Comparison of ENCODE assay signal across 9 mouse cellular contexts in genomic region chr8:69939633-69940032, GRCm38 (mm10). TPM values are rescaled to one million over a fixed set of nuclear protein-coding genes. Genes with fewer than 3 reads are reported as not detected.
DNase-seq lines count a peak whose midpoint lies in the region; ATAC-seq lines count a peak whose summit lies in the region.
"Had no signal": no experiment of that assay in that cellular context is flagged by ENCODE, and none has a peak within 500 bp of the region (broad histone marks: within the 10 kb centered on the region; RNA-seq: fewer than 3 reads in every experiment).

No protein-coding gene starts in this region.

- ATAC-seq in hindbrain, embryonic 16.5 days = no peak
- ATAC-seq in intestine, embryonic 15.5 days = no peak
- no peak for ATAC-seq in liver, embryonic 12.5 days
- ATAC-seq in erythroid progenitor cell, adult 5-6 weeks (replicated peaks; ENCODE audit: low FRiP score, poor library complexity, severe bottlenecking) = no peak
- ATAC-seq in hindbrain, embryonic 13.5 days (ENCODE audit: low FRiP score) = no peak
- ATAC-seq: hindbrain, postnatal 0 days had no signal

- peak; percentile 46 for DNase-seq in hindbrain, embryonic 10.5 days (ENCODE audit: low spot score)
- DNase-seq in embryo, embryonic 10.5 days (ENCODE audit: low spot score) = peak; percentile 72
- DNase-seq in adrenal gland, postnatal 25 days = no peak

- H3K27ac ChIP-seq in hindbrain, embryonic 10.5 days = no peak overlapping the region
- no peak overlapping the region for H3K27ac ChIP-seq in hindbrain, embryonic 16.5 days (ENCODE audit: low read depth, low read length)
- H3K27ac ChIP-seq in intestine, embryonic 15.5 days = peak overlapping the region; percentile 22; the same call in 1 of the 2 replicates
- peak overlapping the region; percentile 39; the same call in 1 of the 2 replicates for H3K27ac ChIP-seq in liver, embryonic 12.5 days
- no peak overlapping the region for H3K27ac ChIP-seq in hindbrain, embryonic 13.5 days
- H3K27ac ChIP-seq: hindbrain, postnatal 0 days had no signal

- 60% methylated on average over 3 of the region's 3 CpGs for WGBS in hindbrain, embryonic 10.5 days
- WGBS in hindbrain, embryonic 16.5 days = 61% methylated on average over 3 of the region's 3 CpGs
- WGBS in intestine, embryonic 15.5 days = 23% methylated on average over 3 of the region's 3 CpGs
- 35% methylated on average over 3 of the region's 3 CpGs for WGBS in liver, embryonic 12.5 days (ENCODE audit: insufficient replicate concordance)
- WGBS in hindbrain, embryonic 13.5 days = 61% methylated on average over 3 of the region's 3 CpGs

- H3K36me3 ChIP-seq in hindbrain, embryonic 10.5 days = peaks cover 36% of the 10 kb centered on the region
- H3K36me3 ChIP-seq in hindbrain, embryonic 16.5 days (ENCODE audit: control insufficient read depth, insufficient read depth, low read length) = peaks cover 5% of the 10 kb centered on the region; the same call in 1 of the 2 replicates
- no peaks in the 10 kb centered on the region; the same call in 1 of the 2 replicates for H3K36me3 ChIP-seq in intestine, embryonic 15.5 days
- H3K36me3 ChIP-seq in liver, embryonic 12.5 days = peaks cover 47% of the 10 kb centered on the region
- peaks cover 9% of the 10 kb centered on the region for H3K36me3 ChIP-seq in hindbrain, embryonic 13.5 days

- no peak overlapping the region for H3K9ac ChIP-seq in hindbrain, embryonic 16.5 days (ENCODE audit: low read depth, low read length)
- H3K9ac ChIP-seq in intestine, embryonic 15.5 days = no peak overlapping the region
- H3K9ac ChIP-seq in liver, embryonic 12.5 days = no peak overlapping the region
- H3K9ac ChIP-seq in hindbrain, embryonic 13.5 days = no peak overlapping the region

- H3K4me3 ChIP-seq in hindbrain, embryonic 10.5 days = no peak overlapping the region
- H3K4me3 ChIP-seq in hindbrain, embryonic 16.5 days (ENCODE audit: low read length) = no peak overlapping the region
- H3K4me3 ChIP-seq in intestine, embryonic 15.5 days (replicated peaks) = no peak overlapping the region
- no peak overlapping the region for H3K4me3 ChIP-seq in liver, embryonic 12.5 days
- H3K4me3 ChIP-seq in hindbrain, embryonic 13.5 days = no peak overlapping the region

- no peak overlapping the region for H3K4me2 ChIP-seq in hindbrain, embryonic 16.5 days (ENCODE audit: low read length)
- no peak overlapping the region for H3K4me2 ChIP-seq in intestine, embryonic 15.5 days (replicated peaks)
- no peak overlapping the region for H3K4me2 ChIP-seq in liver, embryonic 12.5 days
- H3K4me2 ChIP-seq in hindbrain, embryonic 13.5 days = no peak overlapping the region

- no peaks in the 10 kb centered on the region for H3K27me3 ChIP-seq in hindbrain, embryonic 10.5 days (ENCODE audit: insufficient read depth, poor library complexity, severe bottlenecking)
- no peaks in the 10 kb centered on the region for H3K27me3 ChIP-seq in hindbrain, embryonic 16.5 days (replicated peaks; ENCODE audit: control insufficient read depth, insufficient read depth, low read length)
- H3K27me3 ChIP-seq in intestine, embryonic 15.5 days (replicated peaks) = no peaks in the 10 kb centered on the region
- no peaks in the 10 kb centered on the region for H3K27me3 ChIP-seq in liver, embryonic 12.5 days (replicated peaks)
- H3K27me3 ChIP-seq in hindbrain, embryonic 13.5 days = no peaks in the 10 kb centered on the region

- peaks cover 37% of the 10 kb centered on the region for H3K4me1 ChIP-seq in hindbrain, embryonic 10.5 days (replicated peaks)
- no peaks in the 10 kb centered on the region for H3K4me1 ChIP-seq in hindbrain, embryonic 16.5 days (ENCODE audit: control insufficient read depth, insufficient read depth, low read depth, low read length)
- peaks cover 41% of the 10 kb centered on the region for H3K4me1 ChIP-seq in intestine, embryonic 15.5 days (replicated peaks)
- peaks cover 88% of the 10 kb centered on the region for H3K4me1 ChIP-seq in liver, embryonic 12.5 days
- H3K4me1 ChIP-seq in hindbrain, embryonic 13.5 days (replicated peaks) = peaks cover 12% of the 10 kb centered on the region

- H3K9me3 ChIP-seq in hindbrain, embryonic 10.5 days = no peaks in the 10 kb centered on the region
- H3K9me3 ChIP-seq in hindbrain, embryonic 16.5 days (ENCODE audit: control insufficient read depth, low read length) = no peaks in the 10 kb centered on the region
- H3K9me3 ChIP-seq in intestine, embryonic 15.5 days = no peaks in the 10 kb centered on the region
- no peaks in the 10 kb centered on the region for H3K9me3 ChIP-seq in liver, embryonic 12.5 days (replicated peaks)
- no peaks in the 10 kb centered on the region for H3K9me3 ChIP-seq in hindbrain, embryonic 13.5 days

RNA-seq across cellular contexts. Expression of gene Yjefn3, which starts 37.1 kb away (rescaled TPM):
- 4.9 and 7.3 TPM in 2 replicates for polyA plus RNA-seq in hindbrain, embryonic 10.5 days (2016; fragmentation: Nextera tagmentation; extraction: Ambion mirVana)
- 13.6 and 14.3 TPM in 2 replicates for polyA plus RNA-seq in hindbrain, embryonic 16.5 days (2015; fragmentation: Nextera tagmentation; extraction: Ambion mirVana)
- 3.9 and 4.2 TPM in 2 replicates for polyA plus RNA-seq in intestine, embryonic 15.5 days (2015; fragmentation: Nextera tagmentation; extraction: Ambion mirVana)
- polyA plus RNA-seq in liver, embryonic 12.5 days (2016; fragmentation: Nextera tagmentation; extraction: Ambion mirVana) = 0.74 and 0.86 TPM in 2 replicates
- 1.7 and 4.5 TPM in 2 replicates for total RNA-seq in adrenal gland, postnatal 25 days (2021)
- not detected in 2 replicates for total RNA-seq in erythroid progenitor cell, adult 5-6 weeks (2015; ENCODE audit: low replicate concordance)
- not detected in 2 replicates for total RNA-seq in erythroid progenitor cell, adult 5-6 weeks (2017; ENCODE audit: low replicate concordance)
- 12.3 and 12.8 TPM in 2 replicates for polyA plus RNA-seq in hindbrain, embryonic 13.5 days (2015; fragmentation: Nextera tagmentation; extraction: Ambion mirVana)

RNA-seq across cellular contexts. Expression of gene Ndufa13, which starts 37.3 kb away (rescaled TPM):
- 166 and 177 TPM in 2 replicates for polyA plus RNA-seq in hindbrain, embryonic 10.5 days (2016; fragmentation: Nextera tagmentation; extraction: Ambion mirVana)
- polyA plus RNA-seq in hindbrain, embryonic 16.5 days (2015; fragmentation: Nextera tagmentation; extraction: Ambion mirVana) = 191 and 216 TPM in 2 replicates
- polyA plus RNA-seq in intestine, embryonic 15.5 days (2015; fragmentation: Nextera tagmentation; extraction: Ambion mirVana) = 212 and 213 TPM in 2 replicates
- polyA plus RNA-seq in liver, embryonic 12.5 days (2016; fragmentation: Nextera tagmentation; extraction: Ambion mirVana) = 121 and 122 TPM in 2 replicates
- 158 TPM in 2 replicates for total RNA-seq in adrenal gland, postnatal 25 days (2021)
- 20.5 and 29.6 TPM in 2 replicates for total RNA-seq in erythroid progenitor cell, adult 5-6 weeks (2015; ENCODE audit: low replicate concordance)
- total RNA-seq in erythroid progenitor cell, adult 5-6 weeks (2017; ENCODE audit: low replicate concordance) = 29.0 and 40.8 TPM in 2 replicates
- 187 and 198 TPM in 2 replicates for polyA plus RNA-seq in hindbrain, embryonic 13.5 days (2015; fragmentation: Nextera tagmentation; extraction: Ambion mirVana)

RNA-seq across cellular contexts. Expression of gene Tssk6, which starts 37.6 kb away (rescaled TPM):
- 4.7 and 4.8 TPM in 2 replicates for polyA plus RNA-seq in hindbrain, embryonic 10.5 days (2016; fragmentation: Nextera tagmentation; extraction: Ambion mirVana)
- polyA plus RNA-seq in hindbrain, embryonic 16.5 days (2015; fragmentation: Nextera tagmentation; extraction: Ambion mirVana) = 3.5 and 3.7 TPM in 2 replicates
- 2.8 and 3.4 TPM in 2 replicates for polyA plus RNA-seq in intestine, embryonic 15.5 days (2015; fragmentation: Nextera tagmentation; extraction: Ambion mirVana)
- 3.8 and 4.5 TPM in 2 replicates for polyA plus RNA-seq in liver, embryonic 12.5 days (2016; fragmentation: Nextera tagmentation; extraction: Ambion mirVana)
- total RNA-seq in adrenal gland, postnatal 25 days (2021) = 0.24 TPM in 1 of 2 replicates, not detected in the other
- total RNA-seq in erythroid progenitor cell, adult 5-6 weeks (2015; ENCODE audit: low replicate concordance) = not detected in 2 replicates
- not detected in 2 replicates for total RNA-seq in erythroid progenitor cell, adult 5-6 weeks (2017; ENCODE audit: low replicate concordance)
- polyA plus RNA-seq in hindbrain, embryonic 13.5 days (2015; fragmentation: Nextera tagmentation; extraction: Ambion mirVana) = 3.4 and 4.5 TPM in 2 replicates

RNA-seq across cellular contexts. Expression of gene Cilp2, which starts 52.1 kb away (rescaled TPM):
- 0.44 and 0.47 TPM in 2 replicates for polyA plus RNA-seq in hindbrain, embryonic 10.5 days (2016; fragmentation: Nextera tagmentation; extraction: Ambion mirVana)
- polyA plus RNA-seq in hindbrain, embryonic 16.5 days (2015; fragmentation: Nextera tagmentation; extraction: Ambion mirVana) = 6.6 and 7.0 TPM in 2 replicates
- polyA plus RNA-seq in intestine, embryonic 15.5 days (2015; fragmentation: Nextera tagmentation; extraction: Ambion mirVana) = 0.48 and 0.65 TPM in 2 replicates
- polyA plus RNA-seq in liver, embryonic 12.5 days (2016; fragmentation: Nextera tagmentation; extraction: Ambion mirVana) = 0.14 and 0.33 TPM in 2 replicates
- not detected in 2 replicates for total RNA-seq in adrenal gland, postnatal 25 days (2021)
- total RNA-seq in erythroid progenitor cell, adult 5-6 weeks (2015; ENCODE audit: low replicate concordance) = not detected in 2 replicates
- not detected in 2 replicates for total RNA-seq in erythroid progenitor cell, adult 5-6 weeks (2017; ENCODE audit: low replicate concordance)
- polyA plus RNA-seq in hindbrain, embryonic 13.5 days (2015; fragmentation: Nextera tagmentation; extraction: Ambion mirVana) = 3.5 and 3.6 TPM in 2 replicates

RNA-seq across cellular contexts. Expression of gene Gatad2a, which starts 56.6 kb away (rescaled TPM):
- polyA plus RNA-seq in hindbrain, embryonic 10.5 days (2016; fragmentation: Nextera tagmentation; extraction: Ambion mirVana) = 46.9 and 50.3 TPM in 2 replicates
- 13.9 and 19.7 TPM in 2 replicates for polyA plus RNA-seq in hindbrain, embryonic 16.5 days (2015; fragmentation: Nextera tagmentation; extraction: Ambion mirVana)
- polyA plus RNA-seq in intestine, embryonic 15.5 days (2015; fragmentation: Nextera tagmentation; extraction: Ambion mirVana) = 51.2 and 54.7 TPM in 2 replicates
- polyA plus RNA-seq in liver, embryonic 12.5 days (2016; fragmentation: Nextera tagmentation; extraction: Ambion mirVana) = 60.2 and 62.6 TPM in 2 replicates
- total RNA-seq in adrenal gland, postnatal 25 days (2021) = 95.6 and 104 TPM in 2 replicates
- total RNA-seq in erythroid progenitor cell, adult 5-6 weeks (2015; ENCODE audit: low replicate concordance) = 42.8 and 46.9 TPM in 2 replicates
- total RNA-seq in erythroid progenitor cell, adult 5-6 weeks (2017; ENCODE audit: low replicate concordance) = 47.5 and 48.0 TPM in 2 replicates
- 25.0 and 26.6 TPM in 2 replicates for polyA plus RNA-seq in hindbrain, embryonic 13.5 days (2015; fragmentation: Nextera tagmentation; extraction: Ambion mirVana)

Comparison
In these comparisons a context has a peak if more than half of its experiments do, and no peak if none do; other contexts are left out.
1. H3K27ac ChIP-seq: peak in intestine, embryonic 15.5 days (single experiment) and liver, embryonic 12.5 days (single experiment); none in hindbrain, embryonic 10.5 days (single experiment), hindbrain, embryonic 16.5 days (single experiment) and hindbrain, embryonic 13.5 days (single experiment).